Mouse (Mus musculus) hindbrain, postnatal 0 days (tissue): ENCODE data around the gene Qars. TPM values are rescaled to one million over a fixed set of nuclear protein-coding genes. Genes with fewer than 3 reads are reported as not detected.
A peak's percentile ranks its signal among the peaks of the same experiment; 100 is the strongest.

Experiments
- ATAC-seq: fragments of 200-750 bp; cut with Nextera tagmentation; 2 replicates; pipeline ENCODE4 v1.8.0; 2017; ENCODE audit warnings: mild to moderate bottlenecking, moderate TSS enrichment, moderate library complexity
- DNase-seq: peaks from one replicate; pipeline ENCODE4 v3.0.0-alpha.2; 2015; ENCODE audit warnings: low spot score
- H3K27ac ChIP-seq: fragments of 300-500 bp; sonication (generic); 2 replicates; pipeline ENCODE4 v1.5.1; 2014; ENCODE audit warnings: mild to moderate bottlenecking
- H3K27me3 ChIP-seq: fragments of 300-500 bp; sonication (generic); 2 replicates; pipeline ENCODE4 v1.6.1; 2014; ENCODE audit warnings: low read length, mixed read lengths; ENCODE audit not compliant: insufficient read depth
- H3K36me3 ChIP-seq: fragments of 300-500 bp; sonication (generic); 2 replicates; pipeline ENCODE4 v1.6.1; 2014; ENCODE audit warnings: low read length, mixed read lengths; ENCODE audit not compliant: insufficient read depth
- H3K4me1 ChIP-seq: fragments of 300-500 bp; sonication (generic); 2 replicates; pipeline ENCODE4 v1.6.1; 2014; ENCODE audit warnings: antibody characterized with exemption, low read length, mixed read lengths; ENCODE audit not compliant: insufficient read depth
- H3K4me2 ChIP-seq: fragments of 300-500 bp; sonication (generic); 2 replicates; pipeline ENCODE4 v1.6.1; 2014; ENCODE audit warnings: low read depth, mild to moderate bottlenecking, low read length, moderate library complexity, mixed read lengths
- H3K4me3 ChIP-seq: fragments of 300-500 bp; sonication (generic); 2 replicates; pipeline ENCODE4 v1.5.1; 2014; ENCODE audit warnings: low read length
- H3K9ac ChIP-seq: fragments of 300-500 bp; sonication (generic); replicated peaks from 2 replicates; pipeline ENCODE4 v1.6.1; 2014; ENCODE audit warnings: mild to moderate bottlenecking, low read length, moderate library complexity, mixed read lengths
- H3K9me3 ChIP-seq: fragments of 300-500 bp; sonication (generic); 2 replicates; pipeline ENCODE4 v1.6.1; 2016; ENCODE audit warnings: low read length, mixed read lengths
- CTCF ChIP-seq: IDR thresholded peaks from 2 replicates; pipeline ENCODE4 v1.5.1; 2016; ENCODE audit warnings: antibody characterized with exemption, control low read depth, low read depth
- WGBS: fragments of 180-500 bp; shearing (Covaris S2); extraction: QIAGEN DNeasy Blood & Tissue Kit; methylation state at CpG from one replicate; pipeline ENCODE4 v1.1.7; 2014; 5-methylcytosine and 5-hydroxymethylcytosine counted together
- polyA plus RNA-seq: library from polyadenylated mRNA; unstranded; fragments of >200 nt; fragmentation: Nextera tagmentation; extraction: Ambion mirVana; gene quantifications from 2 replicates; pipeline ENCODE4 v1.2.1, GENCODE M21; 2015
- total RNA-seq: library from RNA; depleted of rRNA; stranded (reverse); fragments of >200 nt; gene quantifications from 2 replicates; pipeline ENCODE4 v1.2.3, GENCODE M21; 2014

Qars gene
- total and polyA plus RNA-seq, 2 experiments from 2014 or later, result 58.3 to 153 TPM

DNA sequence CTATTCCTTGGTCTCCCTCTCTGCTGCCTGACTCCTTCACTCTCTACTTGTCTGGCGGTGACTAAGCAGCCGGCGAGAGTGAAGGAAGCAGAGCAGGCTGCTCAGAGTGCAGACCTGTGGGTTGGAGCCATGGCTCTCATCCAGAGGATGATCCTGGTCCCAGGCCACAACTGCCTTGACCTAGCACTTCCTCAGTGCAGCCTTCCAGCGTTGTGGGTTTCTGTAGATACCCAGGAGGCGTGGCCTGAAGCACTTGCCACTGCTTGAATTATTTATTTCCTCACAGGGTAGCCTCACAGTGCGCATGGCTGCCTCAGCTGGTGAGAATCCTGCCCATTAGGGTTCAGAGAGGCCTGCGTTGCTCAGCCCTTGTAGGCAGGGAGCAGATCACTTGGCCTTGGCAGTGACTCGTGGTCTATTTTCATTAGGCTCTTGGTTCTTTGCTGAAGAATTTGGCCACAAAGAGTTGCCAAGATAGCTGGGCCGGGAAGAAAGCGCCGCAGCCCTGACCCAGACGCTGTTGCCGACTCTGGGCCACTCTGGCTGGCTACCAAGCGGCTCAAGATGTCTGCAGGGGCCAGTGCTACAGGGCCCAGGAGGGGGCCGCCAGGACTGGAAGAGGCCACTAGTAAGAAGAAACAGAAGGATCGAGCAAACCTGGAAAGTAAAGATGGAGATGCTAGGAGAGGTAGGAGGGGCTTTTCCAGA lies 15.3 kb upstream of the Qars start:
- H3K27ac ChIP-seq, result peak overlapping the region; percentile 45; the same call in 1 of the 2 replicates
- H3K9me3 ChIP-seq, result no peaks in the 10 kb centered on the region
- no peak for DNase-seq
- peaks cover 16% of the 10 kb centered on the region for H3K4me1 ChIP-seq
- no peak overlapping the region for H3K4me3 ChIP-seq
- no peak for TF ChIP-seq CTCF
- H3K4me2 ChIP-seq, result peak overlapping the region; percentile 76
- ATAC-seq, result no peak
- H3K9ac ChIP-seq, result peak overlapping the region; percentile 96
- no peaks in the 10 kb centered on the region for H3K27me3 ChIP-seq
- peaks cover 46% of the 10 kb centered on the region for H3K36me3 ChIP-seq
- 83% methylated on average over 16 of the region's 16 CpGs for WGBS

DNA sequence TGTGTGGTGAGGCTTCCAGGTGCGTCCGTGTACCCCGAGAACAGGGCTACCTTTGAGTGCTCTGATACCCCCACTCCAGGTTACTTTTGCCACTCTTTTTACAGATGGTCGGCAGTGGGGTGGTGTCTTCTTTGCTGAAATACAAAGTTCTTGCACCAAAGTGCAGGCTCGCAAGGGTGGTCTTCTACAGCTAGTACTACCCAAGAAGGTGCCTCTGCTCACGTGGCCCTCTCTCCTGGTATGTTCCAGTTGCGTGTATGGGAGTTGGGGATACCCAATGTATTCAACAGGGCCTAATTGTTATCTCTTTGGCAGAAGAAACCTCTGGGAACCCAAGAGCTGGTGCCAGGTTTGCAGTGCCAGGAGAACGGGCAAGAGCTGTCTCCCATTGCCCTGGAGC lies 14.3 kb upstream of the Qars start:
- Histone ChIP-seq H3K9me3 (no peaks in the 10 kb centered on the region), H3K4me2 (no peak overlapping the region), H3K9ac (no peak overlapping the region), H3K36me3 (peaks cover 56% of the 10 kb centered on the region), H3K4me1 (peaks cover 16% of the 10 kb centered on the region), H3K4me3 (no peak overlapping the region), H3K27me3 (no peaks in the 10 kb centered on the region), H3K27ac (no peak overlapping the region)
- DNase-seq (no peak), ATAC-seq (no peak)
- WGBS, result 99% methylated on average over 8 of the region's 8 CpGs
- no peak for TF ChIP-seq CTCF

DNA sequence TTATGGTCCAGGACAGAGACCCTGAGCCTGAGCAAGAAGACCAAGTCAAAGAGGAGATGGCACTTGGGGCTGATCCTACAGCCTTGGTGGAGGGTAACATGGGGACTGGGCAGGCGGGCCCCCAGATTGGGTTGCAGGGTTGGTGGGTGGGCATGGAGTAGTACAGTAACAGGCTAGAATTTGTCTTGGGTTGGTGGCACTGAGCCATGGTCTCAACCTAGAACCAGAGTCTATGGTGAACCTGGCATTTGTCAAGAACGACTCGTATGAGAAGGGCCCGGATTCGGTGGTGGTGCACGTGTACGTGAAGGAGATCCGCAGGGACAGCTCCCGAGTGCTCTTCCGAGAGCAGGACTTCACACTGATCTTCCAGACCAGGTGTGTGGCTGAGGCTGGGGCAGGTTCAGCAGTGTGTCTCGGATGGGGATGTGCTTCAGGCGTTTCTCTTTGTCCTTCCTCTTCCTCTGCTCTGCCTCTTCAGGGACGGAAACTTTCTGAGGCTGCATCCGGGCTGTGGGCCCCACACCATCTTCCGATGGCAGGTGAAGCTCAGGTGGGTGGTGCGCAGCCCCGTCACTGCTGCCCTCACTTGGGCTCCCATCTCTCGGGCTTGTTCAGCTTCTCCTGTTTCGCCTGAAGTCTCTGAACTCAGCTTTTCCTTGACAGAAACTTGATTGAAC lies 13.2 kb upstream of the Qars start:
- WGBS, result 96% methylated on average over 19 of the region's 19 CpGs
- H3K9ac ChIP-seq, result no peak overlapping the region
- no peaks in the 10 kb centered on the region for H3K27me3 ChIP-seq
- peaks cover 16% of the 10 kb centered on the region for H3K4me1 ChIP-seq
- no peak overlapping the region for H3K4me2 ChIP-seq
- H3K9me3 ChIP-seq, result no peaks in the 10 kb centered on the region
- peaks cover 67% of the 10 kb centered on the region for H3K36me3 ChIP-seq
- ATAC-seq (no peak), DNase-seq (no peak)
- no peak for TF ChIP-seq CTCF
- H3K27ac ChIP-seq, result no peak overlapping the region
- H3K4me3 ChIP-seq, result no peak overlapping the region

DNA sequence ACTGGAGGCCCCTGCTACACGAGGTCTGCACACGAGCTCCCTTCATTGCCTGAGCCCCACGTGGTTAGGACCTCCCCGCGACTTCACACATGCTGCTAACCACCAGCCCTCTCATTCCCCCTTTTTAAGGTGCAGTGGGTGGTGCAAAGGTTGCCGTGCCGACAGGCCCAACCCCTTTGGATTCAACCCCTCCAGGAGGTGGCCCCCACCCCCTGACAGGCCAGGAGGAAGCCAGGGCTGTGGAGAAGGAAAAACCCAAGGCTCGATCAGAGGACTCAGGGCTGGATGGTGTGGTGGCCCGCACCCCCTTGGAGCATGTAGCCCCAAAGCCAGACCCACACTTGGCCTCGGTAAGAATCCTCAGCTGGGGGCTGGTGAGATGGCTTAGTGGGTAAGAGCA lies 12.6 kb upstream of the Qars start:
- no peaks in the 10 kb centered on the region for H3K9me3 ChIP-seq
- no peak overlapping the region for H3K4me3 ChIP-seq
- TF ChIP-seq CTCF, result no peak
- H3K27me3 ChIP-seq, result no peaks in the 10 kb centered on the region
- H3K27ac ChIP-seq, result no peak overlapping the region
- H3K4me1 ChIP-seq, result peaks cover 12% of the 10 kb centered on the region
- no peak for ATAC-seq
- H3K9ac ChIP-seq, result no peak overlapping the region
- DNase-seq, result no peak
- peaks cover 73% of the 10 kb centered on the region for H3K36me3 ChIP-seq
- WGBS, result 78% methylated on average over 10 of the region's 10 CpGs
- H3K4me2 ChIP-seq, result no peak overlapping the region

DNA sequence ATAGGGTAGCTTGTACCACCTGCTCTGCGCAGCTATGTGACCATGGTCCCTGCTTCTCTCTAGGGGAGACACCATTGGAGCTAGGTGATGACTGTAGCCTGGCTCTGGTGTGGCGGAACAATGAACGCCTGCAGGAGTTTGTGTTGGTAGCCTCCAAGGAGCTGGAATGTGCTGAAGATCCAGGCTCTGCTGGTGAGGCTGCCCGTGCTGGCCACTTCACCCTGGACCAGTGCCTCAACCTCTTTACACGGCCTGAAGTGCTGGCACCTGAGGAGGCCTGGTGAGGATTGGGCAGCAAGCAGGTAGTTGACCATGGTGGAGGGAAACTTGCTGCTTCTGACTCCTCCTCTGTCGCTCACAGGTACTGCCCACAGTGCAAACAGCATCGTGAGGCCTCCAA lies 8.3 kb upstream of the Qars start:
- no peak overlapping the region for H3K4me2 ChIP-seq
- DNase-seq, result no peak
- no peak overlapping the region for H3K27ac ChIP-seq
- no peaks in the 10 kb centered on the region for H3K4me1 ChIP-seq
- H3K9ac ChIP-seq, result no peak overlapping the region
- whole genome bisulfite sequencing, result 94% methylated on average over 7 of the region's 7 CpGs
- H3K9me3 ChIP-seq, result no peaks in the 10 kb centered on the region
- ATAC-seq, result no peak
- H3K36me3 ChIP-seq, result peaks cover 77% of the 10 kb centered on the region
- no peaks in the 10 kb centered on the region for H3K27me3 ChIP-seq
- no peak overlapping the region for H3K4me3 ChIP-seq
- TF ChIP-seq CTCF, result no peak

DNA sequence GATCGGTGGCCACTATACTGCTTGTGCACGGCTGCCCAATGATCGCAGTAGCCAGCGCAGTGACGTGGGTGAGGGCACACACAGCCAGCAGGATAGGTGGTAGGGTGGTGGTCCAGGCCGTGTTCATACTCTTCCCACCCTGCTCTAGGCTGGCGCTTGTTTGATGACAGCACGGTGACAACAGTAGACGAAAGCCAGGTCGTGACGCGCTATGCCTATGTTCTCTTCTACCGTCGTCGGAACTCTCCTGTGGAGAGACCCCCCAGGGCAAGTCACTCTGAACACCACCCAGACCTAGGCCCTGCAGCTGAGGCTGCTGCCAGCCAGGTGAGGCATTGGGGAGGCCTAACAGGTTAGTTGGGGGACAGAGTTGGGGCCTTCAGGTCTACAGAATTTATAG lies 7.6 kb upstream of the Qars start:
- Histone ChIP-seq H3K4me2 (no peak overlapping the region), H3K4me1 (no peaks in the 10 kb centered on the region), H3K36me3 (peaks cover 70% of the 10 kb centered on the region), H3K27me3 (no peaks in the 10 kb centered on the region), H3K27ac (no peak overlapping the region), H3K9ac (no peak overlapping the region), H3K4me3 (no peak overlapping the region), H3K9me3 (no peaks in the 10 kb centered on the region)
- WGBS, result 93% methylated on average over 15 of the region's 15 CpGs
- no peak for TF ChIP-seq CTCF
- ATAC-seq, result no peak
- no peak for DNase-seq

DNA sequence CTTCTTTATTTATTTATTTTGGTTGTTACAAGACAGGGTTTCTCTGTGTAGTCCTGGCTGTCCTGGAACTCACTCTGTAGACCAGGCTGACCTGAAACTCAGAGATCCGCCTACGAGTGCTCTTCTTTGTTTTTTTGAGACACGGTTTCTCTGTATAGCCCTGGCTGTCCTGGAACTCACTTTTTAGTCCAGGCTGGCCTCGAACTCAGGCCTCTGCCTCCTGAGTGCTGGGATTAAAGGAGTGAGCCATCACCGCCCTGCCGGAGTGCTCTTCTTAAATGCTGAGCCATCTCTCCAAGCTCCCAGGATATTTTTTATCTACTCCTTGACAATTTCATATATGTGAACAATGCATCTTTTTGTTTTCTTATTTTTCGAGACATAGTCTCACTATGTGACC lies 605 bp upstream of the Qars start:
- WGBS, result 85% methylated on average over 7 of the region's 7 CpGs

More for the DNA sequence above, 605 bp upstream of the Qars start:
- DNase-seq, result no peak
- TF ChIP-seq CTCF, result no peak
- peak overlapping the region; percentile 71; the same call in 1 of the 2 replicates for H3K4me3 ChIP-seq
- H3K27ac ChIP-seq, result 0 out of 2 replicates have a peak overlapping the region, but pooled peaks have one; percentile 68
- no peak for ATAC-seq
- peak overlapping the region; percentile 87 for H3K4me2 ChIP-seq
- peaks cover 11% of the 10 kb centered on the region; the same call in 1 of the 2 replicates for H3K4me1 ChIP-seq
- no peaks in the 10 kb centered on the region for H3K9me3 ChIP-seq
- no peaks in the 10 kb centered on the region for H3K27me3 ChIP-seq
- H3K36me3 ChIP-seq, result peaks cover 22% of the 10 kb centered on the region; the same call in 1 of the 2 replicates
- H3K9ac ChIP-seq, result no peak overlapping the region
